Mouse (Mus musculus): Measurements from ENCODE around the gene Ahsg. TPM values are rescaled to one million over a fixed set of nuclear protein-coding genes. Genes with fewer than 3 reads are reported as not detected.

Ahsg gene
- polyA plus RNA-seq, 1 experiment: 1.8 TPM

- TF ChIP-seq CTCF (IDR thresholded peaks at IDR 0.05; ENCODE audit: borderline replicate concordance, control insufficient read depth, extremely low read depth, insufficient read depth, low read length, poor library complexity) (no peak), POLR2A (IDR thresholded peaks at IDR 0.05; ENCODE audit: control insufficient read depth, extremely low read depth, insufficient read depth, low read length, poor library complexity) (no peak)
- H3K27me3 ChIP-seq (ENCODE audit: control insufficient read depth, insufficient read depth, low read length): no peaks in the 10 kb centered on the region
- no peak overlapping the region for H3K27ac ChIP-seq (ENCODE audit: control insufficient read depth, insufficient read depth, low read length)
- no peaks in the 10 kb centered on the region for H3K36me3 ChIP-seq (ENCODE audit: control insufficient read depth, insufficient read depth, low read length)
- DNase-seq: no peak
- 95% methylated on average over 2 of the region's 2 CpGs for WGBS
- no peak overlapping the region for H3K4me3 ChIP-seq (ENCODE audit: control insufficient read depth, insufficient read depth, low read length)
- H3K4me1 ChIP-seq (replicated peaks; ENCODE audit: control insufficient read depth, insufficient read depth, low read length): no peaks in the 10 kb centered on the region
These were observed 56.3 kb downstream of the Ahsg start for GRCm38 (mm10) chr16:22947371-22947770.

Other genes starting within 250 kb of the Ahsg start
- gene Dgkg, start 234.1 kb upstream of the Ahsg start, polyA plus RNA-seq (2012; rRNA removed): 8.1 and 9.0 TPM in 2 replicates
- 0.20 TPM in 1 of 2 replicates, not detected in the other for gene Crygs, start 79.7 kb upstream of the Ahsg start, polyA plus RNA-seq (2012; rRNA removed)
- gene Tbccd1, start 33.6 kb upstream of the Ahsg start, polyA plus RNA-seq (2012; rRNA removed): 14.5 and 14.7 TPM in 2 replicates
- gene Dnajb11, start 33.4 kb upstream of the Ahsg start, polyA plus RNA-seq (2012; rRNA removed): 16.0 and 18.5 TPM in 2 replicates
- gene Fetub, start 27.1 kb downstream of the Ahsg start, polyA plus RNA-seq (2012; rRNA removed): 1.2 and 1.6 TPM in 2 replicates
- gene Hrg, start 59.8 kb downstream of the Ahsg start, polyA plus RNA-seq (2012; rRNA removed): 0.60 TPM in 1 of 2 replicates, not detected in the other
- 0.80 and 0.91 TPM in 2 replicates for gene Kng2, start 138.2 kb downstream of the Ahsg start, polyA plus RNA-seq (2012; rRNA removed)
- 0.05 and 0.98 TPM in 2 replicates for gene Kng1, start 166.6 kb downstream of the Ahsg start, polyA plus RNA-seq (2012; rRNA removed)
- 109 and 137 TPM in 2 replicates for gene Eif4a2, start 216.2 kb downstream of the Ahsg start, polyA plus RNA-seq (2012; rRNA removed)
- 2.6 and 3.4 TPM in 2 replicates for gene Rfc4, start 236.5 kb downstream of the Ahsg start, polyA plus RNA-seq (2012; rRNA removed)